Mouse (Mus musculus) myocyte (in vitro differentiated cells): ENCODE data around the gene Mcat. TPM values are rescaled to one million over a fixed set of nuclear protein-coding genes. Genes with fewer than 3 reads are reported as not detected.

Experiments
- H3K27me3 ChIP-seq: one replicate; pipeline ENCODE4 v1.6.1; 2011; ENCODE audit not compliant: control insufficient read depth, insufficient read depth, insufficient read length
- H3K36me3 ChIP-seq: one replicate; pipeline ENCODE4 v1.6.1; 2011; ENCODE audit not compliant: control insufficient read depth, insufficient read depth
- H3K4me2 ChIP-seq: one replicate; pipeline ENCODE4 v1.6.1; 2011; ENCODE audit warnings: low read depth, control low read depth
- H3K4me3 ChIP-seq: one replicate; pipeline ENCODE4 v1.5.1; 2011; ENCODE audit warnings: mild to moderate bottlenecking, control low read depth, moderate library complexity
- H3K79me2 ChIP-seq: one replicate; pipeline ENCODE4 v1.6.1; 2011; ENCODE audit not compliant: control insufficient read depth, insufficient read depth
- H3ac ChIP-seq: one replicate; pipeline ENCODE4 v1.6.1; 2011; ENCODE audit not compliant: control insufficient read depth, insufficient read length
- CEBPB ChIP-seq: IDR thresholded peaks from 2 replicates; pipeline ENCODE4 v1.6.1; 2011; ENCODE audit warnings: mild to moderate bottlenecking, moderate library complexity; ENCODE audit not compliant: poor library complexity, insufficient read depth, severe bottlenecking
- E2F4 ChIP-seq: IDR thresholded peaks from one replicate; pipeline ENCODE4 v1.6.1; 2011; ENCODE audit warnings: mild to moderate bottlenecking, control low read depth, moderate library complexity; ENCODE audit not compliant: insufficient read depth
- MAX ChIP-seq: IDR thresholded peaks from one replicate; pipeline ENCODE4 v1.6.1; 2011; ENCODE audit warnings: low read depth, mild to moderate bottlenecking, control low read depth
- MYOD1 ChIP-seq, 3 experiments: IDR thresholded peaks; one replicate each; pipeline ENCODE4 v1.6.1; 2011; ENCODE audit warnings: control low read depth in 2 of 3, low read depth in 2 of 3, mild to moderate bottlenecking in 2 of 3, moderate library complexity in 1 of 3; ENCODE audit not compliant: insufficient read length in 2 of 3, control insufficient read depth in 1 of 3
- MYOG ChIP-seq, 3 experiments: IDR thresholded peaks; one replicate each; pipeline ENCODE4 v1.6.1; 2011; ENCODE audit warnings: control low read depth in 2 of 3, low read depth in 2 of 3, mild to moderate bottlenecking in 2 of 3; ENCODE audit not compliant: insufficient read length in 2 of 3, control insufficient read depth in 1 of 3, insufficient read depth in 1 of 3
- POLR2A ChIP-seq: IDR thresholded peaks from one replicate; pipeline ENCODE4 v1.6.1; 2011; ENCODE audit warnings: low read depth, mild to moderate bottlenecking, control low read depth, moderate library complexity; ENCODE audit not compliant: insufficient read length
- POLR2AphosphoS2 ChIP-seq: IDR thresholded peaks from one replicate; pipeline ENCODE4 v1.6.1; 2011; ENCODE audit warnings: low read depth, control low read depth; ENCODE audit not compliant: insufficient read length
- REST ChIP-seq: IDR thresholded peaks from one replicate; pipeline ENCODE4 v1.6.1; 2011; ENCODE audit warnings: mild to moderate bottlenecking, control low read depth, moderate library complexity; ENCODE audit not compliant: insufficient read depth, insufficient read length
- SRF ChIP-seq: IDR thresholded peaks from one replicate; pipeline ENCODE4 v1.6.1; 2011; ENCODE audit warnings: low read depth; ENCODE audit not compliant: control insufficient read depth, insufficient read length
- TCF12 ChIP-seq: IDR thresholded peaks from one replicate; pipeline ENCODE4 v1.6.1; 2011; ENCODE audit warnings: mild to moderate bottlenecking, control low read depth; ENCODE audit not compliant: poor library complexity, insufficient read depth, severe bottlenecking
- TCF3 ChIP-seq: IDR thresholded peaks from one replicate; pipeline ENCODE4 v1.6.1; 2011; ENCODE audit warnings: low read depth, control low read depth; ENCODE audit not compliant: insufficient read length
- USF1 ChIP-seq: IDR thresholded peaks from one replicate; pipeline ENCODE4 v1.6.1; 2011; ENCODE audit warnings: low read depth, mild to moderate bottlenecking, control low read depth, moderate library complexity
- polyA plus RNA-seq: library from polyadenylated mRNA; unstranded; fragments of >200 nt; fragmentation: generic; extraction: Trizol; gene quantifications from one replicate; pipeline ENCODE4 v1.2.1, GENCODE M21; 2012; ENCODE audit warnings: missing spikeins

Gene Mcat
- polyA plus RNA-seq, 1 experiment: 55.9 TPM

DNA sequence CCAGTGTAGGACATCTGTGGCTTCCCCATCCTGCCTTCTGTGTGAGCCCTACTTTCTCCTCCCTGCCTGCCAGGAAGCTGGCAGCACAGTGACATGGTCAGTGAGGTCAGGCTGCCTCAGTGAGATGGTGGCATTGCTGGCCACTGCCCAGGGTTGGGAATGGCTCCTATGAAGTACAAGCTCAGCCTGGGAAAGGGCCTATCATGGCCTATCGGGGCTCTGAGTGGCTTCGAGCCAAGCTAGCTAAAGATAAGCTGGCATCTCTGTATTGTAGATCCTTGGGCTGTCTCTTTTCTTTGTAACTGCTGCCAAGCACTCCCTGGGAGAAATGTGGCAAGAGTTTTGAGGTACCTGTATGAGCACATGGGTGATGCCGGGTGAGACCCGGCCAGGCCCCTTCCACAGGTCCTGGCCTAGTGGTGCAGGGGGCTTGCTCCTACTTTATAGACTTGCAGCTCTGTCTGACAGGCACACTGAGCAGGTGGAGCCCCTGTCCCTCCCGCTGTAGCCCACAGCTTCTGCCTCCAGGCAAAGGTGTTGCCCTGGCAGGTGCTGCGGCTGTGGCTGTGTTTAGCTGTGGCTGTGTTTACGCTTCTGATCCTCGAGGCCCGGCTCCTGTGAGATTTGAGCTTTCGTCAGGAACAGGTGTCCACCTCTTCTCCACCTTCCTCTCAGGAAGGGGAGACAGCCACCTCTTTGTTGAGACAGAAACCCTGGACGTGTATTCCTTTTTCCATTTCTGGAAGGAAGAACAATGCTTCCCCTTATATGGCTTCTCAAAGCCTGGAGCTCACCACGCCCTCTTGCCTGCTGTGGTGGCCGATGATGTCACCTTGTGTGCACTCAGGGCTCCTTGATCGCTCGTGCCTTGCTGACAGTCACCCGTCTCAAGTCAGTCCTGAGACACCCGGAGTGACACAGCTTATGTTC is 28.4 kb downstream of the Mcat start:
- Histone ChIP-seq H3K4me2 (no peak overlapping the region), H3K4me3 (no peak overlapping the region)

DNA sequence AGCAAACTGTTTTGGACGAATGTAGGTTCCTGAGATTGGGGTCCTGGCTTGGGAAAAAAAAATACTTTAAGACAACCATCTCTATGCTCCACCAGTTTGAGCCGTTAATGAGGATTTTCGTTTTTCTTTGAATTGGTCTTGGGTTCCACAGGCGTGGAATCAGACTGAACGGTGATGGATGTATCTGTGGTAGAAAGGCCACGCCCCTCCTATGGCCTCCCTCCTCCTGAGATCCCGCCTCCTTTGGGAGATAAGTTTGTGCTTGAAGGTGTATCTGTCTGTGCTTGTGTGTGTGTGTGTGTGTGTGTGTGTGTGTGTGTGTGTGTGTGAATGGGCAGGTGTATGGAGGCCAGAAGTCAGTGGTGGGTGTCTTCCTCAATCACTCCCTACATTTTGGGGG is 31.0 kb downstream of the Mcat start:
- TF ChIP-seq MYOD1 (IDR thresholded peaks at IDR 0.05; ENCODE audit: control insufficient read depth in 1 of 3, insufficient read length in 2 of 3, low read depth in 2 of 3) (no peak), SRF (no peak), POLR2AphosphoS2 (no peak), POLR2A (no peak), MAX (no peak), USF1 (no peak), REST (no peak), TCF12 (no peak), E2F4 (no peak), MYOG (IDR thresholded peaks at IDR 0.05; ENCODE audit: control insufficient read depth in 1 of 3, insufficient read depth in 1 of 3, insufficient read length in 2 of 3, low read depth in 2 of 3) (no peak)
- H3K36me3 ChIP-seq: no peaks in the 10 kb centered on the region
- H3K27me3 ChIP-seq: peaks cover 12% of the 10 kb centered on the region
- H3K79me2 ChIP-seq: no peaks in the 10 kb centered on the region
- H3ac ChIP-seq: no peak overlapping the region
- H3K4me3 ChIP-seq: no peak overlapping the region
- no peak overlapping the region for H3K4me2 ChIP-seq

More for the DNA sequence above, 28.4 kb downstream of the Mcat start:
- H3K79me2 ChIP-seq: no peaks in the 10 kb centered on the region
- H3K27me3 ChIP-seq: peaks cover 4% of the 10 kb centered on the region
- no peak overlapping the region for H3ac ChIP-seq
- H3K36me3 ChIP-seq: no peaks in the 10 kb centered on the region
- peak in 2 of 3 experiments; percentile 22 to 33 for TF ChIP-seq MYOD1 (IDR thresholded peaks at IDR 0.05; ENCODE audit: control insufficient read depth in 1 of 3, insufficient read length in 2 of 3, low read depth in 2 of 3)
- TF ChIP-seq TCF12: no peak
- no peak for TF ChIP-seq E2F4
- TF ChIP-seq MYOG (IDR thresholded peaks at IDR 0.05; ENCODE audit: control insufficient read depth in 1 of 3, insufficient read depth in 1 of 3, insufficient read length in 2 of 3, low read depth in 2 of 3): peak in 1 of 3 experiments; percentile 30
- peak; percentile 94 for TF ChIP-seq SRF

DNA sequence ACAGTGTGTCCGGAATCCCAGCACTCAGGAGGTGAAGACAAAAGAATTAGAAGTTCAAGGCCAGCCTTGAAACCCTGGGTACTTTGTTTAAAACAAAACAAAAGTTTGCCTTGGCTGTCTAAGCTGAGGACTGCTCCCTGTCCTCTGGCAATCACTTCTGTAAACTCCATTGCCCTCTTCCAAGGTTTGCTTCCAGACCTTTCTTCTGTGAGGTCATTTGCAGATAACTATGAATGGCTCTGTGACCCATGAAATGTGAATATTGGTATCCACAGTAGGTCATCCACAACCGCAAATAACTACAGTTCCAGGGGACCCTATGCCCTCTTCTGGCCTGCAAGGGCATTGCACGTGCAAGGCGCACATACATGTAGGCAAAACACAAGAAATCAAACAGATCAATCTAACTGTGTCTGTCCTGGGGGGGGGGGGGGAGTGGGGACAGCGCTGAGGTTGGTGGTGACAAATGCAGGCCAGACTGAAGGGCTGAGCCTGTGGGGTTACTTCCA is 31.6 kb downstream of the Mcat start:
- Histone ChIP-seq H3K4me3 (no peak overlapping the region), H3K79me2 (no peaks in the 10 kb centered on the region), H3K36me3 (no peaks in the 10 kb centered on the region), H3K27me3 (peaks cover 18% of the 10 kb centered on the region), H3ac (no peak overlapping the region), H3K4me2 (no peak overlapping the region)
- TF ChIP-seq MAX: no peak
- no peak for TF ChIP-seq E2F4
- TF ChIP-seq USF1: no peak
- TF ChIP-seq TCF3: no peak
- TF ChIP-seq TCF12: no peak
- no peak for TF ChIP-seq CEBPB
- no peak for TF ChIP-seq REST
- no peak for TF ChIP-seq POLR2AphosphoS2
- TF ChIP-seq SRF: no peak
- no peak for TF ChIP-seq MYOG (IDR thresholded peaks at IDR 0.05; ENCODE audit: control insufficient read depth in 1 of 3, insufficient read depth in 1 of 3, insufficient read length in 2 of 3, low read depth in 2 of 3)

DNA sequence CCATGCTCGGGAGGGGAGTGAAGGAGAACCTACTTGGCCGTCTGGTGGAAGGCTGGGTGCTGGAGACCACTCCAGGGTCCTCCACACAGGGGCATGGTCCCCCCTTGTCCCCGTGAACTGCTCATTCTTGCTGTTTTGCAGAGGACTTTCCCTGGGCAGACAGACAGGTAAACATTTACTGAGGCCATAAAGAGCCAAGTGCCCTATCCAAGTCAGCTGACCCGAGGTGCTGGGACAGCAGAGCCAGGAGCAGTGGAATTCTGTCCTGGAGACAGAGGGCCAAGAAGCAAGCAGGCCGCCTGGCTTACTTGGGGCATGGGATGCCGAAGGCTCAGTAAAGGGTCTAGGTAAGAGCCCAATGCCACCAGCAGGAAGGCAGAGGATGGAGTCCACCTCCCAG is 32.9 kb downstream of the Mcat start:
- Histone ChIP-seq H3K36me3 (no peaks in the 10 kb centered on the region), H3ac (no peak overlapping the region), H3K79me2 (no peaks in the 10 kb centered on the region), H3K4me3 (no peak overlapping the region), H3K4me2 (no peak overlapping the region), H3K27me3 (peaks cover 26% of the 10 kb centered on the region)
- TF ChIP-seq SRF (no peak), REST (no peak), POLR2A (no peak), MYOD1 (IDR thresholded peaks at IDR 0.05; ENCODE audit: control insufficient read depth in 1 of 3, insufficient read length in 2 of 3, low read depth in 2 of 3) (no peak), TCF12 (no peak), E2F4 (no peak), POLR2AphosphoS2 (no peak), TCF3 (no peak), MAX (no peak), CEBPB (no peak)
